Mouse (Mus musculus) MEL-GATA-1-ER (cell line): ENCODE data around the gene Npcd.

ENCODE experiments used
- DNase-seq: peaks from one replicate; pipeline ENCODE4 v3.0.0-alpha.2; 2012; ENCODE audit warnings: low read depth; ENCODE audit errors: extremely low read depth

The Npcd gene

DNA sequence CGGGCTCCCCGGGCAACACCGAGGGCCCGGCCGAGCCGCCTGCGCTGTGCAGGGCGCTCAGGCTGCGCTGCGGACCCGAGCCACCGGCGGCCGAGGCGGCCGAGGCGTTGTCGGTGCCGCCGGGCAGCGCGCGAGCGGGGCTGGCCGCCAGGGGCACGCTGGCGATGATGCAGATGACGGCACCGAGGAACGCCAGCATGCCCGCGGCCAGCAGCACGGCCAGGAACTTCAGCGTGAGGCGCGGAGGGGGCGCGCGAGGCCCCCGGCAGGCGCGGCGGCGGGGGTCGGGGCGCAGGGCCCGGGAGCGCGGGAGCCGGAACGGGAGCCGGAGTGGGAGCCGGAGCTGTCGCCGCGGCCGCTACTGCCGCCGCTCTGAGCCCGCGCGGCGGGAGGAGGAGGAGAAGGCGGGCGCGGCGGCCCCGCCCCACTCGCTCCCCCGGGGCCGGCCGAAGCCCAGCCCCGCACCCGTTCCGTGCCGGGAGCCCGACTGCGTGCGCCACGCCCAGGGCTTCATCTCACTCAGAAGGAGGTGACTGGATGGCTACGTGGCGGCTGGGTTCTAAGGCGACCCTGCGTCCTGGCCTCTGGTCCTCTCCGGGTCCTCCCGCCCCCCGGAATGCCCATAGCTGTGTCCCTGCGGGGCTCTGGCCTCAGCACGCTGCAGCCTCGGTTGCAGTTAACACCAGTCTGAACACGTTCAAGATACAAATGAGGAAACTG is 29.5 kb downstream of the Npcd start, which contains the start of gene Nptxr:
Gene Nptxr (minus strand): TSS at position 415 of the 720 bp plus-strand sequence.
- no peak for DNase-seq

DNA sequence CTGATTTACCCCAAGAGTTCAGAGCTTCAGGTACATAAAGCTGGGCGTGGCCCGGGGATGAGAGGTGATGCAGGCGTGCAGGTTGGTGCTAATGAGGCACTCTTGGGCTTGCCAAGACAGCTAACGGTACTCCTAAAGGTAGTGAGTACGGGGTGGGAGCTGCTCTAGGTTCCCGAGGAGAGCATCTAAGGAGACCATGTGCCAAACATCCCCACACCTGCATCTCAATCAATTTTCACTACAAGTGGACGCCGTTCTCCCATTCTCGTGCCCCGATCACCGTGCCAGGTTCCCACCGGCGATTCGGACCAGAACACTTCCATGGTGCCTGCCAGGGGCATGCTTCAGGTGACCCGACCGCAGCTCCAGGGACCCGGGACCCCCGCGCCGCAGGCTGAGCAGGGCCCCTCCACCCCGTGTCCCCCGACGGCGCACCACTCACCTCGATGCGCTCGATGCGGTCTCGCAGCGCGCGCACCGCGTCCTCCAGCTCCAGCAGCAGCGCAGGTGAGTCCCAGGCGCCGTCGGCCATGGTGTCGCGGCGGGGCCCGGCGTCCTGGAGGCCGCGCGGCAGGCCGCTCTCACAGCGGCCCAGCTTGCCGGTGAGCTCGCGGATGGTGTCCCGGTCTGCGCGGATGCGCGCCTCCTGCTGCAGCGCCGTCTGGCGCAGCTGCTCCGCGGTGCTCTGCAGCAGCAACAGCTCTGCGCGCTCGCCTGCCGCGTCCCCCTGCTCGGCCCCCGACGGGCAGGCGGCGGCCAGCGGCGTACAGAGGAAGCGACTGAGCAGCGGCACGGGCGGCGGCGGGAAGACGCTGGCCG is 30.3 kb downstream of the Npcd start:
- no peak for DNase-seq

DNA sequence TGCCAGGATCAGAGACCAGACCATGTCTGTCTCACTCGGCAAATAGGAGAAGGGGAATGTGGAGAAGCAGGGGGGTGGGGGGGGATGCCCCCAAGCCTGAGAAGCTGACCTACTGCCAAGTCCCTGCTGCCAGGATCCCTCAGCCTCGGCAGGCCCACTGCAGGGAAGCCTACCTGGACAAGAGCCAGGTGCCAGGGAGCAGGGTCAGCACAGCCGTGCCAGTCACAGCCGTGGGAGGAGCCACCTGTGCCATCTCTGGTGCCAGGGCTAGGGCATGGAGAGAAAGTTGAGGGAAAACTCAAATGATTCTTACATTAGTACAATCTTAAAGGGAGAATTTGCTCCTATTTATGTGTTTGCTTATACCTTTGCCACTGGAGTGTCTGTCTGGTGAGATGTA is 31.7 kb downstream of the Npcd start:
- DNase-seq: no peak

DNA sequence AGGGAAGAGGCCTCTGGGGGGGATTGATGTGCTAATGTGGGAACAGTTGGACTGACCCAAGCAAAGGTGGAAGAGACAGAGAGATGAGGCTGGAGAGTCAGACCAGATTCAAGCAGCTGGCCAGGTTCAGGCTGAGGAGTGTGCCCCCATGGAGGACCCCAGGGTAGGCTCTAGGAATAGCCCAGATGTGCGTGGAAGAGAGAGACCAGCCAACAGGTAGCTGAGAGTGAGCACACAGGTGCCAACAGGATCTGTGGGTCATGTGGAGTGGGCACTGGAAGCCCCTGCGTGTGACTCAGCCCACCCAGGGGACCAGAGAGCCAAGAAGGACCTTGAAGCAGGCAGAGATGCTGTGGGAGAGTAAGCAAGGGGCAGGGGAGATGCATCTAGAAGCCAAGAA is 32.4 kb downstream of the Npcd start:
- DNase-seq: no peak

DNA sequence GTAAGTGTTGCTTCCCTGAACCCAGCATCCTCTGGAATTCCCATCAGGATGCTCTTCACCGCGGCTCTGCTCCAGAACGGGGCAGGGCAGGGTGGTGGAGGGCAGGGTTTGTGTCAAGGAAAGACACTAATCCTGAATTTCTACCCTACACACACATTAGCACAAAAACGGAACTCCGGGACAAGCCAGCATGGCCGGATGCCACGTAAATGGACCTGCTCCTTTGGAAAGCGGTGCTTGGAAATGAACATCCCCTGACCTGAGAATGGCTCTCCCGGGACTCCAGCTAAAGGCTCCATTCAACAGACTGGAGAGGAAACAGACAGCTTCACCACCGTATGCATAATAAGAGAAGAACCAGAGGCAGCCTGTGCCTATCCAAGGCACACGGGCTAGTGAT is 33.3 kb downstream of the Npcd start:
- DNase-seq: no peak

DNA sequence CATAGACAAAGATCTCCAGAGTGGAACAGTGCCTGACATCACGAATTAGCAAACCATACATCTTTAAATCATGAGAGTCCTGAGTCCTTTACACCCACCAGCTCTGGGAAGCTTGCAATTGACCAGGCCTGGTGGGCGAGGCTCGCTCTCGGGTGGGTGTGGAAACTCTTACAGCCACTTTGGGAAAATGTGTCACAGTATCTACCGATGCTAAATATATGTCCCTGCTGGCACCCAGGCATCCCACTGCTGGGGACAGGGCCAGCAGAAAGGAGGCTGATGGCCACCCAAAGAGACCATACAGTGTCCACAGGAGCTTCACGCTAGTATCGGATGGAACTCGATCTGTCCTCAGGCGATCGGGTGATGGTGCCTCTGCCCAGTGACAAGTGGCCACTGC is 35.4 kb downstream of the Npcd start:
- DNase-seq: no peak

DNA sequence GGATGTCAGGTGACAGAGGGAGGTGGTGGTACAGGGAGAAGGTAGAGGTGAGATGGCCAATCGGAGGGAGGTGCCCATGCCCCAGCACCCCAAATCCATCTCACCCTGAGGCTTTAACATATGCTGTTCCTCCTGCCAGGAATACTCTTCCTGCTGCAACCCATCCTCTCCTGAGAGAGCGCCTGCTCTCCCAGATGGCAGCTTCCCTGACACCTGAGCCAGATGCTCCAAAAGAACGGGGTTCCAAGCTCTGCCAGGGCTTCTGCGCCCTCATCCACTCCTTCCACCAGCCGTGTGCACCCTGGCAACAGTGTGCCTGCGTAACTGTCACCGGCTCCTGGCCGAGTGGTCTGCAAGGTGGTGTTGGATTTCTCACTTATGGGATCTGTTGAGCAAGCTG is 36.4 kb downstream of the Npcd start:
- DNase-seq: no peak

DNA sequence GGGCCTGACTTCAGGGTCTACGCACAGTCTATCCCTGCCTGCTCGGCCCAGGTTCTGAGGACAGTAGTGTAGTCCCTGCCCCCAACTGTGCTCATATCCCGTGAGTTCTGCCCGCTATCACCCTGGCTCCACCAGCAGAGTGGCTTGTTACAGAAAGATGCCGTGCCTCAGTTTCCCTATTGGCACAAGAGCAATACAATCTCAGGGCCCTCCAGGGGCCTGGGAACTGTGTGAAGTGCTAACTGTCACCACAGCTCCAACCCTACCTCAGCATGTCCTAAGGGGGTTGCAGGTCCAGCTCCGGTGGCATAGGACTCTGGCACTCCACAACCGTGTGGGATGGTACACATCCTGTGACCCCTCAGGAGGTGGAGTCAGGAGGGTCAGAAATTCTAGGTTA is 36.9 kb downstream of the Npcd start:
- no peak for DNase-seq

DNA sequence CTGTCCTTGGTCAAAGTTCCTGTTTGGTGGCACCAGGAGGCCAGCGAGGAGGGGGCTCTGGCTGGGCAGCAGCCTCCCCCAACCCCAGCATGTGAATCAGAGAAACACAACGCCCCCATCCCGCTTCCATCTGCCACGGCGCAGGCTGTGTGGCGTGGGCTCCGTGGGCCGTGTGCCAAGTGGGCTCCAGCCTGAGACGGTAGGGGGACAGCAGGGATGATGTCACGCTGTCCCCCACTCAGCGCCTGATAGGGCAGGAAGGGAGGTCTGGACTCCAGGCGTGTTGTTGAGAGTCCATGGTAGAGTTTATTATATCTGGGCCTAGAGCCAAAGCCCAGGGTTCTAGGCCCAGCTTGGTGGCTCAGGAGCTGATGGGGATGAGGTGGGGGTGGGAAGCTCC is 37.8 kb downstream of the Npcd start:
- no peak for DNase-seq

DNA sequence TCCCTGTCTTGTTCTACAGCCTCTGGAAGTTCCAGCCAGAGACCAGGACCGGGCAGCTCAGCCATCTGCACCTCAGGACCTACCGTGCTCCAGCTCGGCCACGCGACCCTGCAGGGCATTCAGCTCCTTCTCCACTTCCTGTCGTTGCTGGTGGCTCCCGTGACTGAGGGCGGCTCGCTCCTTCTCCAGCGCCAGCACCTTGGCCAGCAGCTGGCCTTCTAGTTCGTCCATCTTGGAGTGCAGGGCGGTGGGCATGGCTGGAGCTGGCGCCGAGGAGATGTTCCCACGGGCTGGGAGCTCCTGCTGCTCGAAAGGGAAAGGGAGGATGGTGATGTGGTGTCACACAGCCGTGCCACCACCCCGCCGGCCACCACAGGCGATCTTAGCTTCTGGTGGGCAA is 39.9 kb downstream of the Npcd start:
- no peak for DNase-seq

DNA sequence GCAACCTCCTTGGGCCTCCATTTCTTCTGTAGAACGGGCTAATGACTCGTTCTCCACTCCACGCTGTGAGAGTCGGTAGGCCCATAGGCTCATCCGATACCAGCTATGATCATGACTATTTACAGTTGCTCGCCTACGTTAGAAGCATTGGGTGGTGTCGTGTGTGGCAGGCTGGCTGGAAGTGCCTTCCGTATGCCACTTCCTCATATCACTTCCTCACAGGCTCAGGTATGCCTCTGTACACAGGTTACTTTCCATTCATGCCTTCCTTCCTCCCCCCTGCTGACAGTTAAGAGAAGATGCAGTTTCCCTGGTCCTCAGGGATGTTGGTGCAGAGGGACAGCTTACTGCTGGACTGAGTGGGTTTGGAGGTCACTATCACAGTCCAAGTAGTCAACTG is 41.0 kb downstream of the Npcd start:
- no peak for DNase-seq

DNA sequence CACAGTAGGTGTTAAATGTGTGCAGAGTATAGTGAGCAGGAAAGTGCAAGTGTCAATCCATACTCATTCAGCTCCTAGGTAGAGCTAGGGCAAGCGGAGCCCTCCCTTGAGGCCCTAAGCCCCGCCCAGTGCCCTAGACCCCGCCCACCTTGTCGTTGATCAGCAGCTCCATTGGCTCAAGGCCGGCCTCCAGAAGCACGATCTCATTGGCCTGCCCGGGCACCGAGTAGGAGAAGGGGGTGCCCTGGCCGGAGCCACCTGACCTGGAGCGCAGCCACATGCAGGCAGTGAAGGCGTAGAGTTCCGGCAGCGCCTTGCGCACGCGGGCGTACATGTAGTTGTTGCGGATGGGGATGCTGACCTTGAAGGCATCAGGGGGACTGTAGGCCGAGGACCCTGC is 41.6 kb downstream of the Npcd start:
- no peak for DNase-seq

DNA sequence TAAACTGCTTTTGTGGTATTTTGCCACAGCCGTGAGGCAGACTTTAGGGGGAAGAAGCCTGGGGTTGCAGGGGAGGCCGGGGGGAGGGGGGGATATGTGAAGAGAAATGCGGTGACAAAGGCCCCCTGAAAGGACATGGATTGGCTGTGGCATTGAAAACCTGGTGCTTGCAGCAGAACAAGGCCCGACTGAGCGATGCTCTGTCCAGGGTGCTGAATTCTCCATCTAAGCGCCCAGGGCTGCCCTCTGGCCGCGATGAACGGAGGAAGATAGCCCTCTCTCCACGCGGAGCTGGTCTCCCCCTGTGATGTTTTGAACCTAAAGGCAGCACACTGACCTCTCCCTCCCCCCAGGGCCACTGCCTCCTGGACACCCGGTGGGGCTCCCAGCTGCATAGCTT is 42.5 kb downstream of the Npcd start:
- DNase-seq: no peak

DNA sequence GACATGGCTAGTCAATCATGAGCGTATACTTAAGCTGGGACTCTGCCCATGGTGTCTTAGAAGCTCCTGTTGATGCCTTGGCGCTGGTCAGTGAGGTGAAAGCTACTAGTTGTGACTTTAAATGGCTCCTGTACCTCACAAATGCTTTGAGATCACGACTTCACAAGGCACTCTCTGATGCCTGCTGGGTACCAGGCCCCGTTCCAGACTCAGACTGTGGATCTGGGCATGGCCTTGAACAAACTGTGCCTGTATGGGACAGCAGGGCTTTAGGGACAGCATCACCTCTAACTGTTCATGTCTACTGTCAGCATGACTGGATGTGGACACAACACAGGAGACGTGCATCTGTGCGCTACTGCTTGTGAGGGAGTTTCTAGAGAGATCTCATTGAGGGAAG is 43.1 kb downstream of the Npcd start:
- no peak for DNase-seq

DNA sequence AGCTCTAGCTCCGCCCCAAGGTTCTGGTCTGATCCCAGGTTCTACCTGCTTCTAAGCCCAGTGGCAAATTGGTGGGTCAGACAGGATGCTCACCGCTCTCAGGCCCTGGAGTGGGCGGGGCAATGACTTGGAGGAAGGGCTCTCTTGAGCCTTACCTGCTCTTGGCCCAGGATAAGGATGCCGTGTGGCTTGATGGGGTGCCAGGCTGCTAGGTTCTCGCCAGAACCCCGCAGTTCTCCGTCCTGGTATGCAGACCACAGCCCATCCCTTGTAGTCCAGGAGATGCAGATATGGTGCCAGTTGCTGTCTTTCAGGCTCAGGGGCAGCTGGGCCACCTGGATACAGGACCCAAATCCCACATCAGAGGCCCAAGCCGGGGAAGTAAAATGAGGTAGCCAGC is 43.9 kb downstream of the Npcd start:
- DNase-seq: no peak

DNA sequence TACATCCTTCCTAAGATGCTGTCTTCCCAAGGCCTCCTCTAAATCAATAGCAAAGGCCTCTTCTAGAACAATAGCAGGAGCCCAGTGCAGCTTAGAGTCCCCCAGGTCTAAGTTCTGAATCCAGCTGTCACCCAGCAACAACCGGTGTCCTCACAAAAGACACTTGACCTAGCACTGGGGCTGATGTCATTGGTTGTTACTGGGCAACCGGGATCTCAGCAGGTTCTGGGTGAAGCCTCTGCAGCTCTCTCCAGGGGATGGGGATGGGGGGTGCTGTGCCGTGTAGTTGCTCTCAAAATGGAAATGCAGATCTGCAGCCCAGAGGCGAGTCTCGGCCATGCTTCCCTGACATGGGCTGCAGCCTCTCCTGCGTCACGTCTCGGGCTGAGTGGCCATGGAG is 46.2 kb downstream of the Npcd start:
- DNase-seq: no peak

DNA sequence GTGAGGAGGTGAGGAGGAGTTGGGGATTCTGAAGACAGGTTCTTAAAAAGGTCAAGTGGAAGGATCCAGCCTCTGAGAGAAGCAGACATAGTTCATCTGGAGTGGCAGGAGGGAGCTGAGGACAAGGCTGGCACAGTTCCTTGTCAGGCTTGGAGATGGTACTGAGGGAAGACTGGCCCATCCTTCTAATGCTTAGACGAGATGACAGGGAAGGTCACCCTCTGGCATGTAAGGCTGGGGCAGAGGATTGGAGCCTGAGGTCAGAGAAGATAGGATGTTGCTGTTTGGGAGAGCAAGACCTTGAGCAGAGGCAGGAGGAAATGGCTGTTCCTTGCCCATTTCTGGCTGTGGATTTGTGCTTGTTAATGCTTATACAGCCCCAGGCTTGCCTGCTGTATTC is 49.0 kb downstream of the Npcd start:
- no peak for DNase-seq

DNA sequence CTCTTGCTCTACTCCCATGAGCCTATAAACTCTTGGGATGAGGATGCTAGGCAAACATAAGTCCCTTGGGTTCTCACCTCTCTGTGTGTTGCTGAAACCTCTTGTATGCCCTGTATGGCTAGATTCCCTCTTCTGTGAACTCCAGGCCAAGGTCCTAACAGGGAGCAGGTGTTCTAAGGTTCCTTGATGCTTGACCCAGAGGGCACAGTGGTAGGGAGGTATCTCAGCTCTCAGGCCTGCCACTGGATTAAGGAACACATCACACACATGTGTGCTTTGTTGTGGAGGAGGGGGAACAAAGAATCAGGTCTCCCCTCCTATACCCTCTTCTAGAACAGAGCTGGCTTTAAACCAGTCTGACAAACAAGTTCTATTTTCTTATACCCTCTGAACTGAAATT is 56.3 kb downstream of the Npcd start, which contains the start of gene Dnal4:
Gene Dnal4 (minus strand): TSS at position 101 of the 400 bp plus-strand sequence.
- no peak for DNase-seq

DNA sequence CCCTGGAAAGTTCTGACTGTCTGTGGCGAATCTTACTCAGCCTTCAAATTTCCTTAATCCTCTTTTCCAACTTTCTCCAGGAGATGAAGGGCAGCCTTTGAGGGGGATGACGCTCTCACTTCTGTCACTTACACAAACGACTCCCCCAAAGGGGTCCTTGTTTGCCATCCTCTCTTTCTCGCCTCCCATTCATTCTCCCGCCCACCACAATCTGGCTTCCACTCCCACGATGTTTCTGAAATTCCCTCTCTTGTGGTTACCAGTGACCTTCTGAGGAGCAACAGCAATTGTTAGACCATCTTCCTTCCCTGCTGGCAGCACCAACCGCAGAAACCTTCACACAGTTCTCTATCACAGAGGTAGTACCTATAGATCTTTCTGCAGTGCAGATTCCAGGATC is 58.4 kb downstream of the Npcd start:
- no peak for DNase-seq

DNA sequence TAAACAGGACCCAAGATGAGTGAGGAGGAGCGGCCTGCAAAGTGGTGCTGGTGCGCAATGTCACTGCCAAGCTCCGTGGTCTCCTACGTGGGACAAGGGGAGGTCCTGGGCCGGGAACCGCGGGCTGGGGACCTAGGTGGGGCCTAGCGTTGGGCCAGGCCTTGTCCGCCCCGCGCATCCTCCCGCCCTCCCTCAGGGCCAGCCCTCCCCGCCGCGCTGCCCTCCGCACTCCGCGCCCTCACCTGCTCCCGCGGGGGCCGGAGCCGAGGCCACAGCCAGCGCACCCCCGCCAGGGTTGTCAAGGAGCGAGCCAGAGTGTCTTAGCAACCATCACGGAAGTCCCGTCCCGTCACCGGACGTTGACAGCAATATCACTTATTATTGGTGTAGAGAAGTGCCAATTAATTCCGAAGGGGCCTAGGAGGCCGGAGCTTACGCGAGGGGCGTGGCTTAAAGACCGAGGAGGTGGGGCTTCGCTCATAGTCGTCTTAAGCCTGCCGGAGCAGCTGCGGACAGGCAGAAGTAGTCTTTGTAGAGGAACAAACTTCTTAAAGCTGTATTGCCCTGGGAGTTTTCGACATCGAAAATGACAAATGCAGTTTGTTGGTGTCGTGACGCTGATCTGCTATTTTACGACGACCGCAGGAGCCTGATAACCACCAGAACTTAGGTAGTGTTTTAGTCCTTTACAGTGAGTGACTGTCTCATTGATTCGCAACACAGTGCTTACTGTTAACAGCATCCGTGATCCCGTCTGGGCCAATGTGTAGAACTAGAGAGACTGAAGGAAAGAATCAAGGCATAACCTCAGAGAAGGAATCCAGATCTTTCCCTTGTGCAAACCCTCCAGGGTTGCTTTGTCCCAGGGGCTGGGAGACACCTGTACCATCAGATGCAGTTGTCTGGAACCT is 59.7 kb downstream of the Npcd start:
- peak; percentile 97 for DNase-seq

DNA sequence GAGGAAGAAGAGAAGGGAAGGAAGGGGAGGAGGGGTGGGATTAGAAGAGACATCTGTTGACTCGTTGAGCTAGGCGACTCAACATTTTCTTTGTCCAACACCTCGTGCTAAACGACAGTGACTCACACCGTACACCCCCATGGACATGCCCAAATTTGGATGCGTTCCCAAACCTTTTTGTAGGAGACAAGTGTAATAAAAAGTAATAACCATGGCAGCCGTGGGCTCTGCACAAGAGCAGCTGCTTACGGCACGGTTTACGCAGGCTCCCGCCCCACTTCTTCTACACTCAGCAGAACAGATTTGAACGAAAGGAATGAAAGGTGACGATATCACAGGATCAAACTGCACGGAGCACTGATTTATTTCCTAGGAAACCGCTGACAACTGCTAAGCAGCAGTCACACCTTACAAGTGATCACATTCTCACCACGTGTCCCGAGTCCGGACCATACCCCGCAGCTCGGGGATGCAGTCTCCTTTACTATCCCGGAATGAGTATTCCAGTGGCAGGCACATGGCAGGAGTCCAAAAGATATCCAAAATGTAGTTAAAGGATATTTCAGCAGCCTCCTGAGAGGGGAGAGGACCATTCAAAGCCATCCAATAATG is 63.3 kb downstream of the Npcd start:
- DNase-seq: no peak
